Mouse (Mus musculus) forebrain, postnatal 0 days (tissue): ENCODE data around the gene Lgals9. TPM values are rescaled to one million over a fixed set of nuclear protein-coding genes. Genes with fewer than 3 reads are reported as not detected.

Experiments used
- ATAC-seq: fragments of 200-750 bp; cut with Nextera tagmentation; 2 replicates; pipeline ENCODE4 v1.8.0; 2017; ENCODE audit warnings: mild to moderate bottlenecking, moderate library complexity
- DNase-seq: peaks from one replicate; pipeline ENCODE4 v3.0.0-alpha.2; 2015
- H3K27ac ChIP-seq: fragments of 300-500 bp; sonication (generic); 2 replicates; pipeline ENCODE4 v1.5.1; 2014; ENCODE audit warnings: low read depth, mild to moderate bottlenecking, antibody characterized with exemption, low read length, moderate library complexity, mixed read lengths
- H3K27me3 ChIP-seq: fragments of 300-500 bp; sonication (generic); 2 replicates; pipeline ENCODE4 v1.6.1; 2014; ENCODE audit warnings: mild to moderate bottlenecking, low read length, mixed read lengths; ENCODE audit not compliant: insufficient read depth
- H3K36me3 ChIP-seq: fragments of 300-500 bp; sonication (generic); 2 replicates; pipeline ENCODE4 v1.6.1; 2014; ENCODE audit warnings: mild to moderate bottlenecking, moderate library complexity; ENCODE audit not compliant: insufficient read depth
- H3K4me1 ChIP-seq: fragments of 300-500 bp; sonication (generic); 2 replicates; pipeline ENCODE4 v1.6.1; 2014; ENCODE audit warnings: antibody characterized with exemption; ENCODE audit not compliant: insufficient read depth
- H3K4me2 ChIP-seq: fragments of 300-500 bp; sonication (generic); 2 replicates; pipeline ENCODE4 v1.6.1; 2014; ENCODE audit warnings: low read depth, mild to moderate bottlenecking, moderate library complexity
- H3K4me3 ChIP-seq: fragments of 300-500 bp; sonication (generic); 2 replicates; pipeline ENCODE4 v1.5.1; 2014; ENCODE audit warnings: low read depth, low read length, mixed read lengths
- H3K9ac ChIP-seq: fragments of 300-500 bp; sonication (generic); 2 replicates; pipeline ENCODE4 v1.6.1; 2014; ENCODE audit warnings: mild to moderate bottlenecking
- H3K9me3 ChIP-seq: fragments of 300-500 bp; sonication (generic); 2 replicates; pipeline ENCODE4 v1.6.1; 2016; ENCODE audit warnings: low read length
- CTCF ChIP-seq: sonication (generic); IDR thresholded peaks from 2 replicates; pipeline ENCODE4 v1.5.1; 2016; ENCODE audit warnings: antibody characterized with exemption, control low read depth, low read depth
- WGBS: fragments of 180-500 bp; shearing (Covaris S2); extraction: QIAGEN DNeasy Blood & Tissue Kit; methylation state at CpG from one replicate; pipeline ENCODE4 v1.1.7; 2014; 5-methylcytosine and 5-hydroxymethylcytosine counted together
- polyA plus RNA-seq: library from polyadenylated mRNA; unstranded; fragments of >200 nt; fragmentation: Nextera tagmentation; extraction: Ambion mirVana; gene quantifications from 2 replicates; pipeline ENCODE4 v1.2.1, GENCODE M21; 2015
- total RNA-seq: library from RNA; depleted of rRNA; stranded (reverse); fragments of >200 nt; gene quantifications from 2 replicates; pipeline ENCODE4 v1.2.3, GENCODE M21; 2014; rRNA removed

The Lgals9 gene
- 8.6 and 13.9 TPM in 2 replicates for total RNA-seq
- 20.5 and 21.7 TPM in 2 replicates for polyA plus RNA-seq

DNA sequence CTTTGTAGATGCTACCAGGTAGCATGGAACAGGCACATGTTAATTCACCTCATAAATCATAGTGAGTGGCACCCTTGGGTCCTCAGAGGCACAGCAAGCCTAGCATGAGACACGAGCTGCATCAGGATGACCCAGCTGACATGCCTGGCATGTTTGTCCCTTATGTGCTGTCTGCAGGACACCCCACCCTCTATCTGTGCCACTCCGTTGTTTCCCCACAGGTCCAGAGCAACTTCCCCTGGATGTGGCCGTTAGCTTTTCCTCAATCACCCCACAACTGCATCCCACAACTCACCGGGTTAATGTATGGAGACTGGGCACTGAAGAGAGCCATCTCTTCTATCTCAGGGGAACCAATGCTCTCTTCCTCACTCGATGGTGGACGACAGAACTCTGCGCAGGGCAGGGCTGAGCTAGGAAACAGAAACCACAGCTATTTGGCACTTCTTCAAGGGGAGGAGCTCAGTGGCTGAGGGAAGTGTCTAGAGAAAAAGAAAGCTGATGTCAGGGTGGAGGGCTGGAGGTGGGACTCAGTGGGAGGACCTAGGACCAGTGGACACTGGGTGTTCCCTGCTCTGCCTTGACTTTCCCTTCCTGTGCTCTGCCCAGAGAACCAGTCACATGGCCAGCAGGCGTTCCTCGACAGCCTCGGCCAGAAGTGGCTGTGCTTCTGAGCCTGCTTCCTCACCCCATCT is at the start of gene Lgals9:
Lgals9 (minus strand) TSS at position 464 of the 695 bp plus-strand sequence.
- no peaks in the 10 kb centered on the region for H3K36me3 ChIP-seq
- no peak within 1 kb of the TSS for H3K27ac ChIP-seq
- no peaks in the 10 kb centered on the region for H3K27me3 ChIP-seq
- no peaks in the 10 kb centered on the region for H3K4me1 ChIP-seq
- 77% methylated on average over 10 of the region's 10 CpGs for WGBS
- H3K9me3 ChIP-seq, result no peaks in the 10 kb centered on the region
- no peak for DNase-seq
- peak within 1 kb of the TSS; percentile 10; the same call in 1 of the 2 replicates for H3K4me2 ChIP-seq
- no peak for TF ChIP-seq CTCF
- no peak within 1 kb of the TSS for H3K9ac ChIP-seq
- H3K4me3 ChIP-seq, result no peak within 1 kb of the TSS
- ATAC-seq, result no peak

DNA sequence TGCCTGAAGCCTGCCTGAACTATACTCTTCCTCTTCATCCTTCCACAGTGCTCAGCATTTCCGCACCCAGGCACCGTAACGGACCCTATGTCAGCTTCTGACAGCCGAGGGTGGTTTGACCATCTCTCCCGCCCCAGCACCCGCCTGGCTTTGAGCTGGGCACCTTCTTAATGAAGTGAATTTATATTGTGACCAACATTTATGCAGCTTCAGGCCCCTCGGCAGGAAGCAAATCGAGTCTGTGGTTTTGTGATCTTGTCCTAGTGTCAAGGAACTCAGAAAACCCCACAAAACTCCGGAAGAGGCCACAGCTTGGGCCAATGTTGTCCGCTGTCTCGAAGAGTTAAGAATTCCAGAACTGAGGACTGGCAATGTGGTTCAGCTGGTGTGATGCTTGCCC is 48.9 kb upstream of the Lgals9 start:
- H3K9me3 ChIP-seq, result no peaks in the 10 kb centered on the region
- no peaks in the 10 kb centered on the region for H3K27me3 ChIP-seq
- ATAC-seq, result no peak
- H3K9ac ChIP-seq, result no peak overlapping the region
- H3K27ac ChIP-seq, result no peak overlapping the region
- peaks cover 3% of the 10 kb centered on the region; the same call in 1 of the 2 replicates for H3K4me1 ChIP-seq
- TF ChIP-seq CTCF, result no peak
- H3K4me2 ChIP-seq, result no peak overlapping the region
- peaks cover 17% of the 10 kb centered on the region; the same call in 1 of the 2 replicates for H3K36me3 ChIP-seq
- 92% methylated on average over 11 of the region's 11 CpGs for WGBS
- DNase-seq, result no peak
- H3K4me3 ChIP-seq, result no peak overlapping the region

DNA sequence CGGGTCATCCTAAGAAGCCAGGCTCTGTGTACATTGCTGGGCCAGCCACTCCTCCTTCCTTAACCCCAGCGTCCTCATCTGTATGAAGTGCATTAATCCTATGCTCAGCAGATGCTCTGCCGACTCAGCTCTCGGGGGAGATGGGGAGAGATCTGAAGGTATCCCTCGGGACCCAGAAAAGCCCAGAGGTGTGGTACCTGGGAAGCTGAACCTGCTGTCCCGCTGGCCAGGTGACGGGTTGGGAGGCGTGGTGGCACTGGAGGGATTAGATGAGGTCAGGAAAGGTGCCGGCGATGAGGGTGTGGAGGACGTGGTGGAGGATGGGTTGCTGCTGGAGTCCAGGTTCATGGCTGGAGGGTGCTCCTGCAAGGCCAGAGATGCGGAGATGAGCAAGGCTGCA is 48.3 kb upstream of the Lgals9 start:
- no peak for DNase-seq
- peaks cover 3% of the 10 kb centered on the region; the same call in 1 of the 2 replicates for H3K4me1 ChIP-seq
- no peak overlapping the region for H3K4me3 ChIP-seq
- H3K36me3 ChIP-seq, result peaks cover 21% of the 10 kb centered on the region
- no peak for ATAC-seq
- no peak overlapping the region for H3K9ac ChIP-seq
- WGBS, result 86% methylated on average over 12 of the region's 12 CpGs
- H3K27ac ChIP-seq, result no peak overlapping the region
- no peaks in the 10 kb centered on the region for H3K27me3 ChIP-seq
- H3K9me3 ChIP-seq, result no peaks in the 10 kb centered on the region
- TF ChIP-seq CTCF, result no peak
- no peak overlapping the region for H3K4me2 ChIP-seq

DNA sequence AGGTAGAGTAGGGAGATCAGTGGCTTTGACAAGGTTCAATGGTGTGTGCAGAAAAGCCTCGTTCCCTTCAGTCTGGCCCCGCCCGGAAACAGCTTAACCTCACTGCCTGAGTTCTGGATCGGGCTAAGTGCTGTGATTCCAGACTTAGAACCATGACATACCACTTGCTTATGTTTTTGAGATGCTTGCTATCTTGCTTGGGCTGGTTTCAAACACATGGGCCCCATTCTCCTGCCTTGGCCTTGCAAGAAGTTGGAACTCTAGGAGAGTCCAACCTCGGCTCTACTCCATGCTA is 46.7 kb upstream of the Lgals9 start:
- ATAC-seq (no peak), DNase-seq (no peak)
- no peaks in the 10 kb centered on the region for H3K9me3 ChIP-seq
- no peak overlapping the region for H3K4me2 ChIP-seq
- no peaks in the 10 kb centered on the region for H3K27me3 ChIP-seq
- peaks cover 3% of the 10 kb centered on the region; the same call in 1 of the 2 replicates for H3K4me1 ChIP-seq
- TF ChIP-seq CTCF, result no peak
- no peak overlapping the region for H3K4me3 ChIP-seq
- H3K9ac ChIP-seq, result no peak overlapping the region
- peaks cover 37% of the 10 kb centered on the region for H3K36me3 ChIP-seq
- 66% methylated on average over 5 of the region's 5 CpGs for WGBS
- no peak overlapping the region for H3K27ac ChIP-seq

DNA sequence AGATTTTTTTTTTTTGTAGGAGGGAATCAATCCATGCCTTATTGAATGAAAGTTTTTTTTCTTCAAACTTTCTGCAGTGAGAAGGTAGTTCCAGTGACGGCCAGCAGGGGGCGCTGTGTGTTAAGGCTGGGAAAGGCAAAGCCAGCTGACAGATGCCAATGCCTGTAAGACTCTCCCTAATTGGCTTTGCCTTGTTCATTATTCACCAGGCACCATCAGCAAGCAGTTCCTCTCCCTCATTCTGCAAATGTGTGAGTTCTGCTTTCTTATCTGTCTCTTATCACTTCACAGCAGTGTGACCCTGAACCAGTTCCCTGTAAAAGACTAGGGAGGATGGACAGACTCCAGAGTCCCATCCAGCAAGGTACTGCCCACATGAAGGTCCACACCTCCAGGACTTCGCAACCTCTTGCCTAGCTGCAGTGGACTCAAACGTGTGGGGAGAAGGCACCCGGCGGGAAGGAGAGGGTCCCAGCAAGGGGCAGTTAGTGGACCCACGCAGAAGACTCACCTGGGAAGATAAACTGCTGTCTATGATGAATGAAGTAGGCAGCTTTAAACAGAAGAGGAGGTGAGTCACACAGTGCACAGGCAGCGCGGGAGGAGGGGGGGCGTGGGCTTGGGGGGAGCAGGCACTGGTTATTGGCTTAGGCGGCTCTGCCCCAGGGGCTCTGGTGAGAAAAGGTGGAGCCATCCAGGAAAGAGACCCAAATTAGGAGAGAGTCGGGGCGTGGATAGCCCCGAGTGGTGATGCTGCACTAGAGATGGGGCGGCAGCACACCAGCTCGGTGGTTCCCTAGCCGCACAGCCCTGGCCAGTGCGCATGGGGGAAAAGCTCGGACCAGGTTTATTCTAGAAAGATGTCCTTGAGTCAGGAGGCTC is 46.1 kb upstream of the Lgals9 start:
- 53% methylated on average over 19 of the region's 19 CpGs for WGBS
- no peak overlapping the region for H3K4me2 ChIP-seq
- peak; percentile 90 for DNase-seq
- ATAC-seq, result peak; percentile 93
- no peaks in the 10 kb centered on the region for H3K27me3 ChIP-seq
- H3K9ac ChIP-seq, result peak overlapping the region; percentile 22; the same call in 1 of the 2 replicates
- no peaks in the 10 kb centered on the region for H3K9me3 ChIP-seq
- peak overlapping the region; percentile 62 for H3K27ac ChIP-seq
- H3K4me3 ChIP-seq, result no peak overlapping the region
- peaks cover 41% of the 10 kb centered on the region for H3K36me3 ChIP-seq
- peaks cover 3% of the 10 kb centered on the region; the same call in 1 of the 2 replicates for H3K4me1 ChIP-seq
- peak; percentile 98 for TF ChIP-seq CTCF

DNA sequence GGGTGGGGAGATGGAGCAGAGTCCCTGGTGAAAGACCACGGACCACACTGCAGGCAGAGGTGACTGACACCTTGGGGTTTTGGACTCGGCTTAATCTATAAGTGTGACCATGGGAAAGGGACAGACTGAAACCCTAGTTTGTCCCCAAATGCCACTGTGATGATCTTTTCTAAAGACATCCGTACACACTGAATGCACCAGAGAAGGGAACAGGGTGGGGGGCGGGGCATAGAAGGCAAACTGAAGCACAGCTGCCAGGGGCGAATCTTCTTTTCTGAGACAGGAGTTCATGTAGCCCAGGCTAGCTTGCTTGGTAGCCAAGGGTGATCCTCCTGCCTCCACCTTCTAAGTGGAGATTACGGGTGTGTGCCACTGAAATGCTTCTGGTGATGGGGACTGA is 39.0 kb upstream of the Lgals9 start:
- H3K4me3 ChIP-seq, result no peak overlapping the region
- TF ChIP-seq CTCF, result no peak

DNA sequence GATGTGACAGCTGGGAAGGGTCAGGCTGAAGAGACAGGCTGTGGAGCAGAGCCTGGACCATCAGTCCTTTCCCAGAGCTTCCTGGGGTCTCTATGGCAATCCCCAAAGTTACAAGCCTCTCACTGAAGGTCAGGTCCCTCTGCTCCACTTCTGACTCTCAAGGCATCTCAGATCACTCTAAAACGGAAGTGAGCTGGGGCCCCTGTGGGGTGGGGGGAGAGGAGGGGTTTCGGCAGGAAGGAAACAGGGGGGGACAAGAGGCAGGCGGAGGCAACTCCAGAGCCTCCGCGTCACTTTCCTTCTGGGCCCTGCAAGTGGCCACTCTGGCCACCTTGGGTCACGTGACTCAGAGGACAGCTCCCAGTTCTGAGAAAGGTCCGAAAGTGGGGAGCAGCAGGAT is 38.6 kb upstream of the Lgals9 start:
- DNase-seq, result no peak
- no peak for ATAC-seq
- H3K4me2 ChIP-seq, result no peak overlapping the region
- no peaks in the 10 kb centered on the region for H3K9me3 ChIP-seq
- WGBS, result 65% methylated on average over 7 of the region's 7 CpGs
- no peak overlapping the region for H3K4me3 ChIP-seq
- H3K27ac ChIP-seq, result no peak overlapping the region
- no peaks in the 10 kb centered on the region for H3K27me3 ChIP-seq
- peaks cover 50% of the 10 kb centered on the region for H3K36me3 ChIP-seq
- no peak for TF ChIP-seq CTCF
- H3K9ac ChIP-seq, result no peak overlapping the region
- no peaks in the 10 kb centered on the region for H3K4me1 ChIP-seq

More for the DNA sequence above, 39.0 kb upstream of the Lgals9 start:
- no peak for DNase-seq
- ATAC-seq, result no peak
- no peak overlapping the region for H3K27ac ChIP-seq
- no peaks in the 10 kb centered on the region for H3K4me1 ChIP-seq
- H3K27me3 ChIP-seq, result no peaks in the 10 kb centered on the region
- no peaks in the 10 kb centered on the region for H3K9me3 ChIP-seq
- no peak overlapping the region for H3K4me2 ChIP-seq
- 75% methylated on average over 6 of the region's 6 CpGs for WGBS
- H3K36me3 ChIP-seq, result peaks cover 48% of the 10 kb centered on the region
- no peak overlapping the region for H3K9ac ChIP-seq
